12 mouse cellular contexts compared by ENCODE assay signal in genomic region chr1:91844681-91845379, GRCm38 (mm10). TPM values are rescaled to one million over a fixed set of nuclear protein-coding genes. Genes with fewer than 3 reads are reported as not detected.
DNase-seq lines count a peak whose midpoint lies in the region; ATAC-seq and TF ChIP-seq lines count a peak whose summit lies in the region.
"Had no signal": no experiment of that assay in that cellular context is flagged by ENCODE, and none has a peak within 500 bp of the region (broad histone marks: within the 10 kb centered on the region; RNA-seq: fewer than 3 reads in every experiment).

No protein-coding gene starts in this region.

- no peak overlapping the region for H3K9ac ChIP-seq in hindbrain, embryonic 16.5 days (ENCODE audit: low read depth, low read length)
- no peak overlapping the region for H3K9ac ChIP-seq in forebrain, postnatal 0 days
- no peak overlapping the region for H3K9ac ChIP-seq in liver, postnatal 0 days (replicated peaks)
- H3K9ac ChIP-seq: liver, embryonic 15.5 days had no signal

- 59% methylated on average over 8 of the region's 8 CpGs for WGBS in hindbrain, embryonic 10.5 days
- 56% methylated on average over 8 of the region's 8 CpGs for WGBS in hindbrain, embryonic 16.5 days
- WGBS in forebrain, postnatal 0 days = 37% methylated on average over 8 of the region's 8 CpGs
- 66% methylated on average over 8 of the region's 8 CpGs for WGBS in liver, postnatal 0 days (ENCODE audit: insufficient replicate concordance)

- no peak for TF ChIP-seq EP300 in liver, postnatal 0 days (IDR thresholded peaks at IDR 0.05; ENCODE audit: low read depth)

- TF ChIP-seq CTCF in forebrain, postnatal 0 days (IDR thresholded peaks at IDR 0.05; ENCODE audit: low read depth) = no peak
- no peak for TF ChIP-seq CTCF in liver, postnatal 0 days (IDR thresholded peaks at IDR 0.05; ENCODE audit: low read depth)

- peak; percentile 61 for DNase-seq in hindbrain, embryonic 10.5 days (ENCODE audit: low spot score)
- DNase-seq in embryo, embryonic 10.5 days (ENCODE audit: low spot score) = peak; percentile 81
- DNase-seq in forebrain, postnatal 0 days = no peak
- DNase-seq in lung, postnatal 25 days (ENCODE audit: low spot score) = peak; percentile 10
- no peak for DNase-seq in ovary, postnatal 10 days (ENCODE audit: low spot score)
- DNase-seq in layer of hippocampus, postnatal 14 days (ENCODE audit: low spot score in 2 of 2) = no peak
- DNase-seq in liver, postnatal 0 days = no peak
- DNase-seq: gastrocnemius, postnatal 36 days; layer of hippocampus, postnatal 36 days had no signal

- H3K36me3 ChIP-seq in hindbrain, embryonic 10.5 days = no peaks in the 10 kb centered on the region
- no peaks in the 10 kb centered on the region for H3K36me3 ChIP-seq in hindbrain, embryonic 16.5 days (ENCODE audit: control insufficient read depth, insufficient read depth, low read length)
- H3K36me3 ChIP-seq in forebrain, postnatal 0 days (ENCODE audit: insufficient read depth) = no peaks in the 10 kb centered on the region
- H3K36me3 ChIP-seq in liver, postnatal 0 days (replicated peaks; ENCODE audit: insufficient read depth, low read length) = no peaks in the 10 kb centered on the region
- H3K36me3 ChIP-seq: liver, embryonic 15.5 days had no signal

- no peaks in the 10 kb centered on the region for H3K9me3 ChIP-seq in hindbrain, embryonic 10.5 days
- H3K9me3 ChIP-seq in hindbrain, embryonic 16.5 days (ENCODE audit: control insufficient read depth, low read length) = peaks cover 5% of the 10 kb centered on the region; the same call in 1 of the 2 replicates
- no peaks in the 10 kb centered on the region for H3K9me3 ChIP-seq in forebrain, postnatal 0 days (ENCODE audit: low read length)
- H3K9me3 ChIP-seq in liver, postnatal 0 days (ENCODE audit: low read length) = peaks cover 2% of the 10 kb centered on the region; the same call in 1 of the 2 replicates
- H3K9me3 ChIP-seq: liver, embryonic 15.5 days had no signal

- H3K4me2 ChIP-seq in hindbrain, embryonic 16.5 days (ENCODE audit: low read length) = no peak overlapping the region
- H3K4me2 ChIP-seq in forebrain, postnatal 0 days (ENCODE audit: low read depth) = no peak overlapping the region
- H3K4me2 ChIP-seq in liver, postnatal 0 days (ENCODE audit: low read depth, low read length) = no peak overlapping the region
- H3K4me2 ChIP-seq: liver, embryonic 15.5 days had no signal

- H3K4me1 ChIP-seq in hindbrain, embryonic 10.5 days (replicated peaks) = peaks cover 21% of the 10 kb centered on the region; the same call in 1 of the 2 replicates
- H3K4me1 ChIP-seq in hindbrain, embryonic 16.5 days (ENCODE audit: control insufficient read depth, insufficient read depth, low read depth, low read length) = peaks cover 5% of the 10 kb centered on the region; the same call in 1 of the 2 replicates
- H3K4me1 ChIP-seq in forebrain, postnatal 0 days (ENCODE audit: insufficient read depth) = no peaks in the 10 kb centered on the region
- no peaks in the 10 kb centered on the region for H3K4me1 ChIP-seq in liver, postnatal 0 days (ENCODE audit: insufficient read depth)
- H3K4me1 ChIP-seq: liver, embryonic 15.5 days had no signal

- no peaks in the 10 kb centered on the region for H3K27me3 ChIP-seq in hindbrain, embryonic 10.5 days (ENCODE audit: insufficient read depth, poor library complexity, severe bottlenecking)
- no peaks in the 10 kb centered on the region; the same call in 1 of the 2 replicates for H3K27me3 ChIP-seq in hindbrain, embryonic 16.5 days (replicated peaks; ENCODE audit: control insufficient read depth, insufficient read depth, low read length)
- H3K27me3 ChIP-seq in forebrain, postnatal 0 days (ENCODE audit: insufficient read depth, low read length) = no peaks in the 10 kb centered on the region
- H3K27me3 ChIP-seq in liver, postnatal 0 days (ENCODE audit: insufficient read depth, low read length) = no peaks in the 10 kb centered on the region
- H3K27me3 ChIP-seq: liver, embryonic 15.5 days had no signal

- no peak for ATAC-seq in hindbrain, embryonic 16.5 days
- ATAC-seq in forebrain, postnatal 0 days = peak; percentile 55
- no peak for ATAC-seq in liver, postnatal 0 days

- no peak overlapping the region for H3K4me3 ChIP-seq in hindbrain, embryonic 10.5 days
- no peak overlapping the region for H3K4me3 ChIP-seq in hindbrain, embryonic 16.5 days (ENCODE audit: low read length)
- no peak overlapping the region for H3K4me3 ChIP-seq in forebrain, postnatal 0 days (ENCODE audit: low read depth, low read length)
- no peak overlapping the region for H3K4me3 ChIP-seq in liver, postnatal 0 days (ENCODE audit: low read depth, low read length)
- H3K4me3 ChIP-seq: liver, embryonic 15.5 days had no signal

- H3K27ac ChIP-seq in hindbrain, embryonic 10.5 days = peak overlapping the region; percentile 42
- no peak overlapping the region for H3K27ac ChIP-seq in hindbrain, embryonic 16.5 days (ENCODE audit: low read depth, low read length)
- no peak overlapping the region for H3K27ac ChIP-seq in forebrain, postnatal 0 days (ENCODE audit: low read depth, low read length)
- H3K27ac ChIP-seq in liver, postnatal 0 days (ENCODE audit: low read depth) = no peak overlapping the region
- H3K27ac ChIP-seq: liver, embryonic 15.5 days had no signal

RNA-seq across cellular contexts. Expression of gene Twist2, which starts 43.6 kb away (rescaled TPM):
- 19.7 and 19.8 TPM in 2 replicates for polyA plus RNA-seq in hindbrain, embryonic 10.5 days (2016; fragmentation: Nextera tagmentation; extraction: Ambion mirVana)
- polyA plus RNA-seq in hindbrain, embryonic 16.5 days (2015; fragmentation: Nextera tagmentation; extraction: Ambion mirVana) = 1.7 and 2.0 TPM in 2 replicates
- total RNA-seq in forebrain, postnatal 0 days (2014; rRNA removed) = 0.62 and 1.5 TPM in 2 replicates
- 1.6 and 1.8 TPM in 2 replicates for polyA plus RNA-seq in forebrain, postnatal 0 days (2015; fragmentation: Nextera tagmentation; extraction: Ambion mirVana)
- 1 to 10 TPM; 1.9 to 2.5 TPM for total RNA-seq in layer of hippocampus, postnatal 14 days (2021)
- 0.11 and 0.13 TPM in 2 replicates for polyA plus RNA-seq in liver, postnatal 0 days (2015; fragmentation: Nextera tagmentation; extraction: Ambion mirVana)
- total RNA-seq: CH12.LX had no signal

Comparison
In these comparisons a context has a peak if more than half of its experiments do, and no peak if none do; other contexts are left out.
1. DNase-seq: peak in hindbrain, embryonic 10.5 days (single experiment), embryo, embryonic 10.5 days (single experiment) and lung, postnatal 25 days (single experiment); none in forebrain, postnatal 0 days (single experiment), ovary, postnatal 10 days (single experiment), layer of hippocampus, postnatal 14 days (0 of 2) and liver, postnatal 0 days (single experiment).